Mouse (Mus musculus): ENCODE data around the gene Fanca. TPM values are rescaled to one million over a fixed set of nuclear protein-coding genes. Genes with fewer than 3 reads are reported as not detected.

The Fanca gene
- 13.2 TPM for polyA plus RNA-seq (2017; shearing (Covaris generic))

DNA sequence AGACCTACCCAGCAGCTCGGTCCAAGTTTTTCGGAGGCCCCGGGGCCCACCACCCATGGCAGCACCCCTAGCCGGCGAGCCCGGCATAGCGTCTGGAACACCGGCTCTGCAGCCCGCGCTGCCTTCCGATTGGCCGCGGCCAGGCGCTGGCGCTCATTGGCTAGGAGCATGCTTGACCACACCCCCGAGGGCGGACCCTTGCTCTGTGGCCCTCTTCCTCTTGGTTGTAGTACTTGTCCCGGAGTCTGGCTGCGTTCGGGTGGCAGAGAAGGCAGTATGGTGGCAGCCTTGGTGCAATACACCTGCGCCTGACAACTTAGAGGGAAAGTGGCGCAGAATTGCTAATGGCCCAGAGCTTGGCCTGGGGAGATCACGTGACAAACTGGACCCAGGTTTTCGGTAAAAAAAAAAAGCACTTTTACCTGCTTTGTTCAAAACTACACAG, at the start of gene Fanca:
Gene Fanca (minus strand): TSS at position 110 of the 445 bp plus-strand sequence.

DNA sequence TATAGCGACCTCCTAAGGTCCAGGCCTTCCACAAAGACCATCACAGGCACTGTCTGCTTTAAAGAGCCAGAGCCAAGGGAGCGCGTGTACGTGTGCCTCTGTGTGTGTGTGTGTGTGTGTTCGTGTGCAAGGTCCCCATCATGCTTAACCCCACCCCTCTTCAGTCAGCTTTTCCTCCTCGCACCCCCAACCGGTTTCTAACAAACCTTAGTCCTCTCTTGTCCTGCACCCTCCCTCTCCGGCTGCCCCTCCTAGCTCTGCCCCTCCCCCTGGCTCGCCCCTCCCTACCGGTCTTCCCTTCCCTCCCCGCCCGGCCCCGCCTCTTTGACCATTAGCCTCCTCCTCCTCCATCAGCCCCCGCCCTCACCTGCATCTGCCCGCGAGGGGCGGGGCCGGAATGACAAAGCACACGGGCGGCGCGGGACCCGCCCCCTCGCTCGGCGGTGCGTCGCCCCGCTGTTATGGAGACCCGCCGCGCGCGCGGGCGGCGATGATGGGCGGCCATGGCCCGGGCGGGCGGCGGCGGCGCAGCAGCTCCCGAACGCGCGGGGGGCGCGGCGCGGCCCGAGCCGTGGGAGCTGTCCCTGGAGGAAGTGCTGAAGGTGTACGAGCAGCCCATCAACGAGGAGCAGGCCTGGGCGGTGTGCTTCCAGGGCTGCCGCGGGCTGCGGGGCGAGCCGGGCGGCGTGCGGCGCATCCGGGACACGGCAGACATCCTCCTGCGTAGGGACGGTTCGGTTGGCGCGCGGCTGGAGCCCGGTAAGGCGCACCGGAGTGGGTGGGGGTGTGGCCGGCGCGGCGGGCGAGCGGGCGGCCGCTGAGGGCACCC, 14.1 kb upstream of the Fanca start, which contains the start of gene Spire2:
Gene Spire2 (plus strand): TSS at position 452 of the 829 bp plus-strand sequence.

GRCm38 (mm10) chr8:123254099-123254885, 64.1 kb downstream of the Fanca start, which contains the start of the genes Zfp276 and Vps9d1:
Gene Zfp276 (plus strand): TSS chr8:123254195.
Gene Vps9d1 (minus strand): TSS chr8:123254348.

DNA sequence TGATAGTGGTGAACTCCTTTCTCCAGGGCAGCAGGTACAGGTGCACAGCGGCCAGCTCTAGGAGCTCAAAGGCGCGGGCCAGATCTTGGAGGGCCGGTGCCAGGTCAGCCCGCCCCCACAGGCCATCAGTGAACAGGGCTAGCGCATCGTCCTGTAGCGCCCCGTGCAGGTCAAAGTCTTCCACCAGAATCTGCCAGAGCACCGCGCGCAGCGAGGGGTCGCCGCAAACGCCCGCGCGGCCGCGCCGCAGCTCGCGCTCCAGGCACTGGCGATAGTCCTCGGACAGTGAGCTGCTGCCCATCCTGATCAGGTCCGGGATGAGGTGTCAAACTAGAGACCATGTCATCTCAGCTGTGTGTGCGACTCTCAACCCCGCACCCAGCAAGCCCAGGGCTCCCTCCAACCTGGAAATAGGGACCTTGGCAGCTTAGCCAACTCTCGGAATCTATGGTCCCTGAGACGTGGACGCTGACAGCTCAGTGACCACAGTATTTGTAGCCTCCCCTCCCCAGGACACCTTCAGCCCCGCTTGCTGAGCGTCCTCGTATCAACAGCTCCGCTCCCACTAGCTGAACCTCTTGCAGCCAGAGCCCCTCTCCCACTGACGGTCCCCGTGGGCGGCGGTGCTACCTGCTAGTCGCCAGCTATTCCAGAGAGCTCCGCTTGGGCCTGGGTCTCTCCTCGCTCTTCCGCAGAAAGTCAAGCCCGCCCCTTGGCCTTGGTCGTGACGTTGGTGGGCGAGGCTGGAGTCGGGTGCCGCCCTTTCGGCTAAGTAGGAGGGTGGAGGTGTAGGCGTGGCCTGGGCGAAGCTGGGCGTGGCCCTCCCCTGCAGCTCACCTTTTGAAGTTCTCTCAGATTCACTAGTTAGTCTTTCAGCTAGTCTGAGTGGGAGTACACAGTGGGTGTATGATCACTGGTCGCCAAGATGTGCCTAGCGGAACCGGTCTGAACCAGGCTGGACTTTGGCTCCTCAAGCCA, 82.6 kb downstream of the Fanca start, which contains the start of gene Spata2l:
Gene Spata2l (minus strand): TSS at position 714 of the 978 bp plus-strand sequence.

DNA sequence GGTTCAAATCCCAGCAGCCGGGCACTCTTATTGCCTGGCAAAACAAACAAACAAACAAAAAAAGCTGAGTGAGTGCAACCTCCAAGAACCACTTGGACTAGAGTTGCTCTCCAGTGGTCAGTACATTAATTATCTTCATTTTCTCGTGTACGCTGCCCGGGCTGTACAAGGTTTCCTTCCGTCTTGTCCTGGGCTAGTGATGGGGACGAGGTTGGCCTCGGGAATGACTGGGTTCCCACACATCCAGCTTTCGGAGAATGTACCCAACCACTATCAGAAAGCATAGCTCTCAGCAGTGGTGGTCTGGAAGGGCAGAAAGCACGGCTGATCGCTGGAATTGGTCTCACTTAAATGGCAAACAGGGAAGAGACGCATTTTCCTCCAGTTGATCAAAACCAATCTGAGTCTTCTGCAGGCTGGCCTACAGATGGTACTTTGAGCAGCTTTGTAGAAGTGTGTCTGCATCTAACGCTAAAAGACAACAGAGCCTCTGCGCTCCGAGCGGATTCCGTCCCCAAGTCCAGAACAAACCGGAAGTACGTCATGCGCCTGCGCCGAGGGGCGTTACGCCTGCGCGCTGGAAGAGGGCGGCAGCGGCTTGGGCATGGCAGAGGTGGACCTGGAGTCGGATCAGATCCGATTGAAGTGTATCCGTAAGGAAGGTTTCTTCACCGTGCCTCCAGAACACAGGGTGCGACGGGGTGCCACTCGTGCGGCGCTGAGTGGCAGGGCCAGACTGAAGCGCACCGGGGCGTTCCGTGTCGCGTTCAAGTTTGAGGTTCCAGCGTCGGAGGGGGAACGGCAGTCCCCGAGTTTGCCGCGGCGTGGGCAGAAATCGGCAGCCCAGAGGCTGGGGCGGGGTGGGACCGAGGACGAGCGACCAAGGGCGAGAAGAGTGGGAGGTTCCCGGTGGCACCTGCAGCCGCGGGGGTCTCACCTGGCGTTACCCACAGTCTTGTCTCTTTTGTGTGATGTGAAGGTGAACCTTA, 93.8 kb downstream of the Fanca start, which contains the start of gene Cdk10:
Gene Cdk10 (plus strand): TSS at position 565 of the 989 bp plus-strand sequence.

Other genes with a start within 250 kb of the Fanca start
- 929 TPM for gene Rpl13, start 216.2 kb downstream of the Fanca start, polyA plus RNA-seq (2017; shearing (Covaris generic))
- gene Cpne7, start 201.2 kb downstream of the Fanca start, polyA plus RNA-seq (2017; shearing (Covaris generic)), result 0.99 TPM
- not detected for gene Sult5a1, start 160.3 kb downstream of the Fanca start, polyA plus RNA-seq (2017; shearing (Covaris generic))
- gene Dpep1, start 132.3 kb downstream of the Fanca start, polyA plus RNA-seq (2017; shearing (Covaris generic)), result not detected
- 227 TPM for gene Chmp1a, start 105.8 kb downstream of the Fanca start, polyA plus RNA-seq (2017; shearing (Covaris generic))
- not detected for gene Spata33, start 105.7 kb downstream of the Fanca start, polyA plus RNA-seq (2017; shearing (Covaris generic))
- 26.8 TPM for gene Cdk10, start 93.7 kb downstream of the Fanca start, polyA plus RNA-seq (2017; shearing (Covaris generic))
- gene Spata2l, start 82.3 kb downstream of the Fanca start, polyA plus RNA-seq (2017; shearing (Covaris generic)), result 9.1 TPM
- gene Zfp276, start 64.4 kb downstream of the Fanca start, polyA plus RNA-seq (2017; shearing (Covaris generic)), result 23.2 TPM
- gene Vps9d1, start 64.2 kb downstream of the Fanca start, polyA plus RNA-seq (2017; shearing (Covaris generic)), result 19.5 TPM
- gene Spire2, start 14.1 kb upstream of the Fanca start, polyA plus RNA-seq (2017; shearing (Covaris generic)), result not detected
- gene Tcf25, start 55.2 kb upstream of the Fanca start, polyA plus RNA-seq (2017; shearing (Covaris generic)), result 310 TPM
- gene Mc1r, start 88.5 kb upstream of the Fanca start, polyA plus RNA-seq (2017; shearing (Covaris generic)), result 0.10 TPM
- 0.57 TPM for gene Tubb3, start 92.8 kb upstream of the Fanca start, polyA plus RNA-seq (2017; shearing (Covaris generic))
- 15.6 TPM for gene Def8, start 105.0 kb upstream of the Fanca start, polyA plus RNA-seq (2017; shearing (Covaris generic))
- 71.5 TPM for gene Afg3l1, start 159.3 kb upstream of the Fanca start, polyA plus RNA-seq (2017; shearing (Covaris generic))
- 0.64 TPM for gene Dbndd1, start 196.9 kb upstream of the Fanca start, polyA plus RNA-seq (2017; shearing (Covaris generic))
- gene Gas8, start 200.3 kb upstream of the Fanca start, polyA plus RNA-seq (2017; shearing (Covaris generic)), result 11.0 TPM

Data from activated CD4-positive, CD25-positive, alpha-beta regulatory T cell, adult 9 weeks (primary cell).